Mouse (Mus musculus) stomach, postnatal 0 days (tissue): Measurements from ENCODE around the gene Map4k1. TPM values are rescaled to one million over a fixed set of nuclear protein-coding genes. Genes with fewer than 3 reads are reported as not detected.
A peak's percentile ranks its signal among the peaks of the same experiment; 100 is the strongest.

ENCODE experiments used
- ATAC-seq: fragments of 200-750 bp; cut with Nextera tagmentation; 2 replicates; pipeline ENCODE4 v1.8.0; 2017; ENCODE audit not compliant: low FRiP score, low TSS enrichment
- DNase-seq: peaks from one replicate; pipeline ENCODE4 v3.0.0-alpha.2; 2016; ENCODE audit warnings: low spot score
- H3K27ac ChIP-seq: fragments of 300-500 bp; sonication (generic); replicated peaks from 2 replicates; pipeline ENCODE4 v1.5.1; 2014; ENCODE audit warnings: mild to moderate bottlenecking, control low read depth
- H3K27me3 ChIP-seq: fragments of 300-500 bp; sonication (generic); 2 replicates; pipeline ENCODE4 v1.6.1; 2014; ENCODE audit warnings: low read length; ENCODE audit not compliant: control insufficient read depth, insufficient read depth
- H3K36me3 ChIP-seq: fragments of 300-500 bp; sonication (generic); 2 replicates; pipeline ENCODE4 v1.6.1; 2014; ENCODE audit warnings: low read length, mixed read lengths; ENCODE audit not compliant: control insufficient read depth, insufficient read depth
- H3K4me1 ChIP-seq: fragments of 300-500 bp; sonication (generic); replicated peaks from 2 replicates; pipeline ENCODE4 v1.6.1; 2014; ENCODE audit warnings: antibody characterized with exemption; ENCODE audit not compliant: control insufficient read depth, insufficient read depth
- H3K4me2 ChIP-seq: fragments of 300-500 bp; sonication (generic); replicated peaks from 2 replicates; pipeline ENCODE4 v1.6.1; 2014; ENCODE audit warnings: low read depth, mild to moderate bottlenecking, control low read depth, moderate library complexity
- H3K4me3 ChIP-seq: fragments of 300-500 bp; sonication (generic); 2 replicates; pipeline ENCODE4 v1.5.1; 2014; ENCODE audit warnings: low read depth, low read length, control low read depth
- H3K9ac ChIP-seq: fragments of 300-500 bp; sonication (generic); 2 replicates; pipeline ENCODE4 v1.6.1; 2014; ENCODE audit warnings: mild to moderate bottlenecking, low read length, control low read depth, mixed read lengths
- H3K9me3 ChIP-seq: fragments of 300-500 bp; sonication (generic); 2 replicates; pipeline ENCODE4 v1.6.1; 2016; ENCODE audit warnings: low read length; ENCODE audit not compliant: control insufficient read depth
- CTCF ChIP-seq: IDR thresholded peaks from 2 replicates; pipeline ENCODE4 v1.5.1; 2016; ENCODE audit warnings: antibody characterized with exemption, low read depth, mild to moderate bottlenecking, moderate library complexity
- EP300 ChIP-seq: optimal IDR thresholded peaks from 2 replicates; pipeline ENCODE3; 2016; ENCODE audit warnings: antibody characterized with exemption
- WGBS: fragments of 180-500 bp; shearing (Covaris S2); extraction: QIAGEN DNeasy Blood & Tissue Kit; methylation state at CpG from one replicate; pipeline ENCODE4 v1.1.7; 2014; 5-methylcytosine and 5-hydroxymethylcytosine counted together
- polyA plus RNA-seq: library from polyadenylated mRNA; unstranded; fragments of >200 nt; fragmentation: Nextera tagmentation; extraction: Ambion mirVana; gene quantifications from 2 replicates; pipeline ENCODE4 v1.2.1, GENCODE M21; 2015

Gene Map4k1
- 3.0 and 3.6 TPM in 2 replicates for polyA plus RNA-seq

DNA sequence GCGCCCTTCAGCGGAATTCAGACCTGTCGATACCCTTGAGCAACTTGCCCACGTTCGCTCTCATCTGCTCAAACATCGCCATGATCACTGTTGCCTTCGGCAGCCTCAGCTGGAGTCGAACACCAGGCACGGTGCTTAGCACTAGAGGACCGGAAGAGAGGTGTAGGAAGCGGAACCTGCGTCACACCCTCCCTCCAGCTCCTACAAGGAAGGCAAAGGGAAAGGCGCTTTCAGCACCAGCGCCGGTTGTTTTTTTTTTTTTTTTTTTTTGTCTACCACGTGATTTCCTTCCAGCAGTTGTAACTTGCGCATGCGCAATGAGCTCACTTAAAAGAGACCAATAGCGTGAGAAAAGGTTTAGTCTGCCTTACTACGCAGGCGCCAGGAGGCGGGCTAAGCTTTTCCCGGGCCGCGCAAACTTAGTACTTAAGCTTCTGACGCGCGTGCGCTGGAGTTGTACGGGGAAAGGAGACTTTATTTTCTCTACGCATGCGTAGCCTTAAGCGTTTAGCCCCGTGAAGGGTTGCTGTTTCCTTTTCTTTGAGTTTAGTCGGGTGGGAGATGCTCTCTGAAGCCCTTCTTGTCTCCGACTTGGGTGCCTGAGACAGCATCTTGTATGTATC, at the start of gene Map4k1, which contains the start of gene Eif3k:
Gene Map4k1, plus strand, starts transcription at position 400 of the 623 bp plus-strand sequence.
Gene Eif3k, minus strand, starts transcription at position 214 of the 623 bp plus-strand sequence.
- peaks cover 18% of the 10 kb centered on the region for H3K36me3 ChIP-seq
- H3K4me1 ChIP-seq = peaks cover 7% of the 10 kb centered on the region; the same call in 1 of the 2 replicates
- TF ChIP-seq CTCF (no peak; the same call in 1 of the 2 replicates), EP300 (no peak)
- H3K4me3 ChIP-seq = peak within 1 kb of the TSS; percentile 67
- ATAC-seq (peak; percentile 96), DNase-seq (peak; percentile 95)
- H3K27ac ChIP-seq = peak within 1 kb of the TSS; percentile 88
- peak within 1 kb of the TSS; percentile 80 for H3K4me2 ChIP-seq
- H3K27me3 ChIP-seq = no peaks in the 10 kb centered on the region
- H3K9me3 ChIP-seq = no peaks in the 10 kb centered on the region
- peak within 1 kb of the TSS; percentile 85 for H3K9ac ChIP-seq
- WGBS = under 1% methylated on average over 34 of the region's 36 CpGs

DNA sequence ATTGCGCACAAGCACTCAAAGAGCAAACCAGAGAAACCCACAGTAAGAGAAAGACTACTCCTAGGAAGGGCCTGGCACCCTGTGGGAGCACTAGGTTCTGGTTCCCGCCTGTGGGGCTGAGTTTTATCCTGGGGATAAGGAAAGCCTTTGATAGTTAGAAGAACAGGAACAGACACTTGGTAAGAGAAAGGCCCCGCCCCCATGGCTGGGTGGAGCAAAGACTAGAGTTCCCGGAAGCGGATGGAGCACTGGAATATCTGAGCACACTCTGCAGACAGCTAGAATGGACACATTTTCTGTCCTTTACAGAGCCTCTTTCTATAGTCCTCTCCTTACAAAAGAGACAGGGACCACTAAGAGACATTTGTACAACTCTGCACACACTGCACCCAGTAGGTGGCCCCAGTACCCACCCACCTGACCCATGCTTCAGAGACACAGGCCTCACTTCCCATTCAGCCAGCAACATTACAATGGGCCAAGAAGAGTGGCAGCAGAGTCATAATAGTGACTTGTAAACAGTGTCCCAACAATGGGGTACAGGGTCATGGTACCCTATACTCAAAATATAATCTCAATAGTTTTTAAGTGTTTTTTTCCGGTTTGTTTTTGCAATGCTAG, 49.3 kb upstream of the Map4k1 start:
- ATAC-seq (peak; percentile 13; the same call in 1 of the 2 replicates), DNase-seq (peak; percentile 87)
- Histone ChIP-seq H3K27ac (peak overlapping the region; percentile 89), H3K9ac (no peak overlapping the region), H3K9me3 (no peaks in the 10 kb centered on the region), H3K36me3 (peaks cover 2% of the 10 kb centered on the region; the same call in 1 of the 2 replicates), H3K27me3 (no peaks in the 10 kb centered on the region), H3K4me2 (no peak overlapping the region), H3K4me3 (no peak overlapping the region), H3K4me1 (peaks cover 29% of the 10 kb centered on the region)
- TF ChIP-seq EP300 (no peak), CTCF (no peak)
- 51% methylated on average over 6 of the region's 6 CpGs for WGBS

DNA sequence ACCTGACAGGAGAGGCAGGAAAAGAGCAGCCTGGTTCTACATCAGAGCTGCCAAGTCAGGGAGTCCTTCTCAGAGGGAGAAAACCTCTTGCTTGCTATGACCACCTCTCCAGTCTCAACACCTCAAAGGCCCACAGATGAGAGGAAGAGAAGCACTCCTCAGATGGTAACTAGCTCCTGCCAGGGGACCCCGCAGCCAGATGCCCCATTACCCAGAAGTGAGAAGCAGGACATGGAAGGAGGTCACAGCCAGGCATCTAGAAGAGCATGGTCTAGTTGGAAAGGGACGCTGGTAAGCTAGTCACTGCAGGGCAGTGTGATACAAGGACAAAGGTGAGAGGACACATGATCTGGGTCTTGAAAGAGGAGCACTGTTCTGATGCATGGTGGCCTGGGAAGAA, 48.0 kb upstream of the Map4k1 start:
- Histone ChIP-seq H3K27me3 (no peaks in the 10 kb centered on the region), H3K4me3 (no peak overlapping the region), H3K9ac (no peak overlapping the region), H3K27ac (peak overlapping the region; percentile 53), H3K4me1 (peaks cover 30% of the 10 kb centered on the region), H3K9me3 (no peaks in the 10 kb centered on the region), H3K4me2 (no peak overlapping the region), H3K36me3 (peaks cover 2% of the 10 kb centered on the region; the same call in 1 of the 2 replicates)
- no peak for ATAC-seq
- TF ChIP-seq EP300 (no peak), CTCF (no peak)
- DNase-seq = no peak
- WGBS = 83% methylated on average over 2 of the region's 2 CpGs

DNA sequence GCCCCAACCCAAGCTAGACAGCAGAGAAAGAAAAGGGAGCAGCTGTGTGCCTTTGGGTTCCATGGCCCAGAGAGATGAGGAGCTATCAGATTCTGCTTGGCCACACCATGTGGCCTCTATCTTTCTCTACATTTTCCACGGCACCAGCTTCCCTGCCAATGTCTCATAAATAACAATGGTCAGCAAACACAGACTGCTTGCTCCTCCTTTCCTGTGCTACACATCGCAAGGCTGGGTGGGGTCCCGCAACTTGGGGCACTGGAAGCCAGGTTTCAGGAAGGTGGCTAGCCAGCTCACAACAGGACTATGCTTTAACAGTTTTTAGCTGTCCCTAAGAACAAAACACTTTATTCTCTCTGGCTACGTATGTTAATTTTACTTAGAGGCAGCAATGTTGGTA, 45.1 kb upstream of the Map4k1 start:
- H3K9me3 ChIP-seq = no peaks in the 10 kb centered on the region
- no peaks in the 10 kb centered on the region for H3K27me3 ChIP-seq
- H3K4me2 ChIP-seq = no peak overlapping the region
- H3K27ac ChIP-seq = peak overlapping the region; percentile 76
- peaks cover 2% of the 10 kb centered on the region; the same call in 1 of the 2 replicates for H3K36me3 ChIP-seq
- ATAC-seq = no peak
- TF ChIP-seq CTCF (no peak), EP300 (no peak)
- DNase-seq = peak; percentile 45
- H3K9ac ChIP-seq = 0 out of 2 replicates have a peak overlapping the region, but pooled peaks have one; percentile 35
- peaks cover 30% of the 10 kb centered on the region for H3K4me1 ChIP-seq
- WGBS = 30% methylated on average over 4 of the region's 4 CpGs
- no peak overlapping the region for H3K4me3 ChIP-seq

DNA sequence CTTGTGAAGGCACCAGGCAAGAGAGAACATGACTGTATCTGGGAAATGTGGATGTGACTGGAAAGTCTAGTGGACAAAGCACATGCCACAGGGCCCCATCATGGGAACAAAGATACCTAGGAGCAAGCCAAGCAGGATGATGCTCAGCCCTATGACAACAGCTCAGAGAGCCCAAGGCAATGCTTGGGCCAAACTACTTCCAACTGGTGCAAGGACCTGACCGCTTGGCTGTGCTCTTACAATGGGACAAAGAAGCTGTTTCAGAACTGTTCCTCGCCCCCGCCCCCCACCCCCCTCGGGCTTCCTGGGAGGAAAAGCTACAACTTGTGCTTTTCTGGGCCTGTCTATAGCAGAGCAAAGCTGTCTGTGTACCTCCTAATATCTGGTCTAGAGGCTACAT, 43.2 kb upstream of the Map4k1 start:
- DNase-seq = no peak
- TF ChIP-seq CTCF (0 out of 2 replicates have a peak, but pooled peaks have one; percentile 16), EP300 (no peak)

More for the DNA sequence above, 43.2 kb upstream of the Map4k1 start:
- peaks cover 2% of the 10 kb centered on the region; the same call in 1 of the 2 replicates for H3K36me3 ChIP-seq
- H3K4me2 ChIP-seq = no peak overlapping the region
- H3K27ac ChIP-seq = 0 out of 2 replicates have a peak overlapping the region, but pooled peaks have one; percentile 13
- H3K4me3 ChIP-seq = no peak overlapping the region
- peaks cover 32% of the 10 kb centered on the region for H3K4me1 ChIP-seq
- no peak for ATAC-seq
- WGBS = 79% methylated on average over 4 of the region's 4 CpGs
- no peaks in the 10 kb centered on the region for H3K27me3 ChIP-seq
- H3K9me3 ChIP-seq = no peaks in the 10 kb centered on the region
- H3K9ac ChIP-seq = no peak overlapping the region
